Mouse (Mus musculus): ENCODE measurements around the gene Ecm2.

DNA sequence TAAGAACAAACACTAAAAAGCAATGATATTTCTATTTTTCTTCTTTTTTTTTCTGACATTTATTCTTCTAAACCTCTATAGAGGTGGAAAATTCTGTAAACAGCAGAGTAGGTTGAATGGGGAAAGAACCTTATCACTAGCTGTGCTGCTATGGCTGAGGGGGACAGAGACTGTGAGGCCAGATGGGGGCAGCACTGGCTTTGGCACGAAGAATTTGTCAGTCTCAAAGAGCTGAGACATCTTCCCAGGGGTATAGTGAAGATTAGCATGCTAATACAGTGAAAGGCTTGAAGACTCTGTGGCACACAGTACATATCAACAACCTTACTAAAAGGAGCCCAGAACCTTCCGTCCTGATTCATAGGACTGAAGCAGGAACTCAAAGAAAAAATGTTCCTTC is 54.6 kb downstream of the Ecm2 start:
- TF ChIP-seq CTCF (IDR thresholded peaks at IDR 0.05; ENCODE audit: extremely low read depth, insufficient read length, insufficient replicate concordance, low read depth, low read length) (peak; percentile 29; the same call in 1 of the 2 replicates), POLR2A (IDR thresholded peaks at IDR 0.05; ENCODE audit: low read depth, low read length) (no peak)

All from small intestine, adult 2 months (tissue).